Mouse (Mus musculus) heart, postnatal 0 days (tissue): ENCODE measurements at regions not wholly inside any gene's neighbourhood (a gene's known extent, or its start where the extent isn't known, plus 50 kb on each side); places are given as distances from the start of the nearest gene placed in this dataset.

Experiments used
- ATAC-seq: fragments of 200-750 bp; cut with Nextera tagmentation; 2 replicates; pipeline ENCODE4 v1.8.0; 2017; ENCODE audit warnings: low read depth, moderate number of reproducible peaks, moderate library complexity; ENCODE audit not compliant: insufficient read depth
- DNase-seq: peaks from one replicate; pipeline ENCODE4 v3.0.0-alpha.2; 2016; ENCODE audit warnings: low spot score
- H3K27ac ChIP-seq: fragments of 300-500 bp; sonication (generic); 2 replicates; pipeline ENCODE4 v1.5.1; 2014; ENCODE audit warnings: low read depth, mild to moderate bottlenecking
- H3K27me3 ChIP-seq: fragments of 300-500 bp; sonication (generic); 2 replicates; pipeline ENCODE4 v1.6.1; 2014; ENCODE audit warnings: low read length, mixed read lengths; ENCODE audit not compliant: control insufficient read depth, insufficient read depth
- H3K36me3 ChIP-seq: fragments of 300-500 bp; sonication (generic); replicated peaks from 2 replicates; pipeline ENCODE4 v1.6.1; 2014; ENCODE audit warnings: low read length, mixed read lengths; ENCODE audit not compliant: control insufficient read depth, insufficient read depth
- H3K4me1 ChIP-seq: fragments of 300-500 bp; sonication (generic); 2 replicates; pipeline ENCODE4 v1.6.1; 2014; ENCODE audit warnings: antibody characterized with exemption; ENCODE audit not compliant: control insufficient read depth, insufficient read depth
- H3K4me2 ChIP-seq: fragments of 300-500 bp; sonication (generic); 2 replicates; pipeline ENCODE4 v1.6.1; 2014; ENCODE audit warnings: low read depth, mild to moderate bottlenecking, low read length, moderate library complexity
- H3K4me3 ChIP-seq: fragments of 300-500 bp; sonication (generic); 2 replicates; pipeline ENCODE4 v1.5.1; 2014; ENCODE audit warnings: low read depth, low read length
- H3K9ac ChIP-seq: fragments of 300-500 bp; sonication (generic); replicated peaks from 2 replicates; pipeline ENCODE4 v1.6.1; 2014; ENCODE audit warnings: low read depth, low read length, mixed read lengths
- H3K9me3 ChIP-seq: fragments of 300-500 bp; sonication (generic); replicated peaks from 2 replicates; pipeline ENCODE4 v1.6.1; 2016; ENCODE audit warnings: low read length; ENCODE audit not compliant: control insufficient read depth
- CTCF ChIP-seq: IDR thresholded peaks from 2 replicates; pipeline ENCODE4 v1.5.1; 2016; ENCODE audit warnings: antibody characterized with exemption, control low read depth, low read depth
- EP300 ChIP-seq: IDR thresholded peaks from 2 replicates; pipeline ENCODE4 v1.6.1; 2016; ENCODE audit warnings: antibody characterized with exemption, low read depth
- WGBS: fragments of 180-500 bp; shearing (Covaris S2); extraction: QIAGEN DNeasy Blood & Tissue Kit; methylation state at CpG from one replicate; pipeline ENCODE4 v1.1.7; 2014; 5-methylcytosine and 5-hydroxymethylcytosine counted together

GRCm38 (mm10) chr9:67165486-67165885, 116.3 kb upstream of the Tpm1 start:
- Histone ChIP-seq H3K9ac (no peak overlapping the region), H3K4me2 (no peak overlapping the region), H3K36me3 (no peaks in the 10 kb centered on the region), H3K4me1 (peaks cover 40% of the 10 kb centered on the region), H3K4me3 (no peak overlapping the region), H3K9me3 (no peaks in the 10 kb centered on the region), H3K27ac (no peak overlapping the region; the same call in 1 of the 2 replicates), H3K27me3 (no peaks in the 10 kb centered on the region)
- WGBS: 74% methylated on average over 9 of the region's 9 CpGs
- DNase-seq: no peak
- no peak for ATAC-seq
- TF ChIP-seq CTCF (no peak), EP300 (no peak)

- H3K9ac ChIP-seq: no peak overlapping the region
- peak; percentile 82 for ATAC-seq
- no peak overlapping the region for H3K4me3 ChIP-seq
- peak overlapping the region; percentile 96 for H3K27ac ChIP-seq
- no peaks in the 10 kb centered on the region for H3K27me3 ChIP-seq
- no peak overlapping the region for H3K4me2 ChIP-seq
- peak; percentile 87 for DNase-seq
- no peaks in the 10 kb centered on the region for H3K9me3 ChIP-seq
- peaks cover 31% of the 10 kb centered on the region for H3K4me1 ChIP-seq
- H3K36me3 ChIP-seq: no peaks in the 10 kb centered on the region
- WGBS: 14% methylated on average over 6 of the region's 6 CpGs
- TF ChIP-seq EP300 (peak; percentile 94), CTCF (no peak)
Measured at GRCm38 (mm10) chr9:67163746-67164145, 114.5 kb upstream of the Tpm1 start.

GRCm38 (mm10) chr9:67160785-67161455, 111.7 kb upstream of the Tpm1 start:
- DNase-seq: peak; percentile 77
- Histone ChIP-seq H3K4me3 (no peak overlapping the region), H3K36me3 (no peaks in the 10 kb centered on the region), H3K9me3 (no peaks in the 10 kb centered on the region), H3K27ac (peak overlapping the region; percentile 96), H3K4me1 (peaks cover 31% of the 10 kb centered on the region), H3K9ac (0 out of 2 replicates have a peak overlapping the region, but pooled peaks have one; percentile 11), H3K27me3 (no peaks in the 10 kb centered on the region), H3K4me2 (no peak overlapping the region)
- TF ChIP-seq EP300 (peak; percentile 87), CTCF (no peak)
- ATAC-seq: peak; percentile 66
- WGBS: 32% methylated on average over 3 of the region's 3 CpGs

- Histone ChIP-seq H3K4me2 (no peak overlapping the region), H3K9me3 (no peaks in the 10 kb centered on the region), H3K27me3 (no peaks in the 10 kb centered on the region), H3K4me3 (no peak overlapping the region), H3K9ac (no peak overlapping the region), H3K36me3 (no peaks in the 10 kb centered on the region), H3K27ac (peak overlapping the region; percentile 96), H3K4me1 (peaks cover 31% of the 10 kb centered on the region)
- TF ChIP-seq CTCF (no peak), EP300 (no peak)
- 72% methylated on average over 5 of the region's 5 CpGs for WGBS
- ATAC-seq (no peak), DNase-seq (no peak)
Measured at GRCm38 (mm10) chr9:67160350-67160749, 111.1 kb upstream of the Tpm1 start.

- H3K4me2 ChIP-seq: no peak overlapping the region
- ATAC-seq (peak; percentile 28), DNase-seq (peak; percentile 74)
- H3K36me3 ChIP-seq: no peaks in the 10 kb centered on the region
- no peaks in the 10 kb centered on the region for H3K27me3 ChIP-seq
- H3K27ac ChIP-seq: no peak overlapping the region
- H3K9ac ChIP-seq: no peak overlapping the region
- peaks cover 13% of the 10 kb centered on the region for H3K4me1 ChIP-seq
- TF ChIP-seq EP300 (no peak), CTCF (peak; percentile 86)
- no peak overlapping the region for H3K4me3 ChIP-seq
- no peaks in the 10 kb centered on the region for H3K9me3 ChIP-seq
- WGBS: 69% methylated on average over 3 of the region's 3 CpGs
Measured at GRCm38 (mm10) chr9:67156590-67157259, 107.5 kb upstream of the Tpm1 start.
